Mouse (Mus musculus): ENCODE measurements at regions not wholly inside any gene's neighbourhood (a gene's known extent, or its start where the extent isn't known, plus 50 kb on each side); places are given as distances from the start of the nearest gene placed in this dataset.

- Histone ChIP-seq H3K9ac (ENCODE audit: low read depth, low read length) (no peak overlapping the region), H3K4me3 (ENCODE audit: low read depth, low read length) (no peak overlapping the region), H3K27ac (replicated peaks; ENCODE audit: low read depth, low read length) (no peak overlapping the region), H3K36me3 (ENCODE audit: control insufficient read depth, insufficient read depth, low read length) (no peaks in the 10 kb centered on the region), H3K9me3 (ENCODE audit: control insufficient read depth, low read length) (no peaks in the 10 kb centered on the region), H3K4me2 (ENCODE audit: low read depth, low read length) (no peak overlapping the region), H3K4me1 (ENCODE audit: control insufficient read depth, insufficient read depth, low read length) (no peaks in the 10 kb centered on the region), H3K27me3 (replicated peaks; ENCODE audit: control insufficient read depth, insufficient read depth, low read length) (no peaks in the 10 kb centered on the region)
- DNase-seq (ENCODE audit: low spot score) (peak; percentile 71), ATAC-seq (ENCODE audit: low read depth) (peak; percentile 60)
- 13% methylated on average over 3 of the region's 3 CpGs for WGBS
Observed at GRCm38 (mm10) chr1:167163486-167163885, 121.6 kb downstream of the Uck2 start.

DNA sequence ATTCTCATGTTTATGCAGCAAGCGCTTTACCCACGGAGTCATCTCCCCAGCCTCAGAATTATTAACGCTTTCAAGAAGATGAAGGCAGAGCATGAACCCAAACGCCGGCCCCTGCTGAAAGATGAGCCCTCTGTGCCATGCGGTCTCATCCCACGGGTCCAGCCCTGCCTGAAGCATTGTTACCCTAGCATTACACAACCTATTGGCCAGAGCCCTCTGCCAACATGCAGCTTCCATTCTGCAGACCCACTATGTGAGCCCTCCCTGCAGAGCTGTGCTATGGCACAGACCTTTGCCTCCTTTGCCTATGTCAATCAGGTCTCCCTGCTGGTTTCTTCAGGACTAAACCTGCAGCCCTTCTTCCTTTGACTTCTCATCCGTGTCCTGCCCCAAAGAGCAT lies 122.6 kb downstream of the Uck2 start:
- Histone ChIP-seq H3K9ac (ENCODE audit: low read depth, low read length) (no peak overlapping the region), H3K27ac (replicated peaks; ENCODE audit: low read depth, low read length) (no peak overlapping the region), H3K36me3 (ENCODE audit: control insufficient read depth, insufficient read depth, low read length) (no peaks in the 10 kb centered on the region), H3K4me3 (ENCODE audit: low read depth, low read length) (no peak overlapping the region), H3K27me3 (replicated peaks; ENCODE audit: control insufficient read depth, insufficient read depth, low read length) (no peaks in the 10 kb centered on the region), H3K4me1 (ENCODE audit: control insufficient read depth, insufficient read depth, low read length) (no peaks in the 10 kb centered on the region), H3K9me3 (ENCODE audit: control insufficient read depth, low read length) (no peaks in the 10 kb centered on the region), H3K4me2 (ENCODE audit: low read depth, low read length) (no peak overlapping the region)
- 66% methylated on average over 8 of the region's 8 CpGs for WGBS
- ATAC-seq (ENCODE audit: low read depth) = no peak
- no peak for DNase-seq (ENCODE audit: low spot score)

DNA sequence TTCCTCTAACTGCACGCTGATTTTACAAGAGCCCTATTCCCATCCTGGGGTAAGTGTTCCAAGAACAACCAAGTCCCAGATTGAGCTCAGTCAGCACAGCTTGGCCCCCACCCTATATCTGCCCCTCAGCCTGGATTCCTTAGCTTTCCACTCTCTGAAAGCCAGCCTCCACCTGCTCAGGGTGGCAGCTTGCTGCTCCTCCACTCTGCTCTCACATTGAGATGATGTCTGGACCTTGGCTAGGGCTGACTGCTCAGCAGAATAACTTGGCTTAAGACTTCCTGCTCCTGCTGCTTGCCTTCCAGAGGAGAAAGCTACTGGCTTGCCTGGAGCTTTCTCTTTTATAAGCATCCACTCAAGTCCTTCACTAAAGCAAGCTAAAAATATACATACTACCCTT lies 125.6 kb downstream of the Uck2 start:
- Histone ChIP-seq H3K4me3 (ENCODE audit: low read depth, low read length) (no peak overlapping the region), H3K9me3 (ENCODE audit: control insufficient read depth, low read length) (peaks cover 4% of the 10 kb centered on the region; the same call in 1 of the 2 replicates), H3K27me3 (replicated peaks; ENCODE audit: control insufficient read depth, insufficient read depth, low read length) (no peaks in the 10 kb centered on the region), H3K4me2 (ENCODE audit: low read depth, low read length) (no peak overlapping the region), H3K36me3 (ENCODE audit: control insufficient read depth, insufficient read depth, low read length) (no peaks in the 10 kb centered on the region), H3K4me1 (ENCODE audit: control insufficient read depth, insufficient read depth, low read length) (no peaks in the 10 kb centered on the region), H3K27ac (replicated peaks; ENCODE audit: low read depth, low read length) (no peak overlapping the region), H3K9ac (ENCODE audit: low read depth, low read length) (no peak overlapping the region)
- 72% methylated on average over 1 of the region's 1 CpGs for WGBS
- DNase-seq (ENCODE audit: low spot score) (no peak), ATAC-seq (ENCODE audit: low read depth) (no peak)

DNA sequence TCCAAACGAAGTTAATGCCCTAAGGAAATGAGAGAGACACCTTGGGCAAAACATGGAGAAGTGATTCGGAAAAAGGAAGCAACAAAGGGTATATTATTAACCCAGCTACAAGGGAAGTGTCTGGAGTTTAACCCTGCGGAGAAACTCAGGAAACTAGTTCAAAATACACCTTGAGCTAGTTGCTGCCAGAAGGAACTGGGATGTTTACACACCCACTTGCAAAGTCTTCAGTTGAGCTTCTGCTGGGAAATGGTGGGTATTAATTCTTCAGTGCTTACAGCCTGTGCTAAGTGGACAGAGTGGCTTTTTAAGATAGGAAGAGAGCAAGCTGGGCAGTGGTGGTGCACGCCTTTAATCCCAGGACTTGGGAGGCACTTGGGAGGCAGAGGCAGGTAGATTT lies 132.7 kb downstream of the Uck2 start:
- ATAC-seq (ENCODE audit: low read depth) = no peak
- no peak overlapping the region for H3K27ac ChIP-seq (replicated peaks; ENCODE audit: low read depth, low read length)
- H3K9me3 ChIP-seq (ENCODE audit: control insufficient read depth, low read length) = peaks cover 8% of the 10 kb centered on the region; the same call in 1 of the 2 replicates
- no peak overlapping the region for H3K4me2 ChIP-seq (ENCODE audit: low read depth, low read length)
- H3K4me1 ChIP-seq (ENCODE audit: control insufficient read depth, insufficient read depth, low read length) = no peaks in the 10 kb centered on the region
- no peak for DNase-seq (ENCODE audit: low spot score)
- H3K27me3 ChIP-seq (replicated peaks; ENCODE audit: control insufficient read depth, insufficient read depth, low read length) = no peaks in the 10 kb centered on the region
- no peak overlapping the region for H3K9ac ChIP-seq (ENCODE audit: low read depth, low read length)
- no peak overlapping the region for H3K4me3 ChIP-seq (ENCODE audit: low read depth, low read length)
- WGBS = 62% methylated on average over 4 of the region's 4 CpGs
- no peaks in the 10 kb centered on the region for H3K36me3 ChIP-seq (ENCODE audit: control insufficient read depth, insufficient read depth, low read length)

- 90% methylated on average over 3 of the region's 3 CpGs for WGBS
Observed at GRCm38 (mm10) chr1:167144335-167144734, 140.8 kb downstream of the Uck2 start.

GRCm38 (mm10) chr1:167143797-167144196 lies 141.3 kb downstream of the Uck2 start:
- Histone ChIP-seq H3K4me3 (ENCODE audit: low read depth, low read length) (no peak overlapping the region), H3K9ac (ENCODE audit: low read depth, low read length) (no peak overlapping the region), H3K9me3 (ENCODE audit: control insufficient read depth, low read length) (peaks cover 3% of the 10 kb centered on the region; the same call in 1 of the 2 replicates), H3K36me3 (ENCODE audit: control insufficient read depth, insufficient read depth, low read length) (no peaks in the 10 kb centered on the region), H3K27me3 (replicated peaks; ENCODE audit: control insufficient read depth, insufficient read depth, low read length) (no peaks in the 10 kb centered on the region), H3K4me1 (ENCODE audit: control insufficient read depth, insufficient read depth, low read length) (no peaks in the 10 kb centered on the region), H3K4me2 (ENCODE audit: low read depth, low read length) (no peak overlapping the region), H3K27ac (replicated peaks; ENCODE audit: low read depth, low read length) (no peak overlapping the region)
- ATAC-seq (ENCODE audit: low read depth) (no peak), DNase-seq (ENCODE audit: low spot score) (no peak)
- WGBS = 85% methylated on average over 4 of the region's 4 CpGs

More at GRCm38 (mm10) chr1:167144335-167144734, 140.8 kb downstream of the Uck2 start:
- Histone ChIP-seq H3K27ac (replicated peaks; ENCODE audit: low read depth, low read length) (no peak overlapping the region), H3K4me2 (ENCODE audit: low read depth, low read length) (no peak overlapping the region), H3K27me3 (replicated peaks; ENCODE audit: control insufficient read depth, insufficient read depth, low read length) (no peaks in the 10 kb centered on the region), H3K9ac (ENCODE audit: low read depth, low read length) (no peak overlapping the region), H3K9me3 (ENCODE audit: control insufficient read depth, low read length) (peaks cover 3% of the 10 kb centered on the region; the same call in 1 of the 2 replicates), H3K4me1 (ENCODE audit: control insufficient read depth, insufficient read depth, low read length) (no peaks in the 10 kb centered on the region), H3K4me3 (ENCODE audit: low read depth, low read length) (no peak overlapping the region), H3K36me3 (ENCODE audit: control insufficient read depth, insufficient read depth, low read length) (no peaks in the 10 kb centered on the region)
- no peak for ATAC-seq (ENCODE audit: low read depth)
- DNase-seq (ENCODE audit: low spot score) = no peak

Data from embryonic facial prominence, embryonic 14.5 days (tissue).